Mouse (Mus musculus) hindlimb bud, embryonic 11.5 days (tissue): ENCODE results near the gene Tmem56.

Source experiments
- DNase-seq: peaks from one replicate; pipeline ENCODE4 v3.0.0-alpha.2; 2012; ENCODE audit warnings: low read depth, low spot score; ENCODE audit errors: extremely low spot score

Gene Tmem56

GRCm38 (mm10) chr3:121242111-121242936 is 40.6 kb downstream of the Tmem56 start:
- DNase-seq, result no peak

- no peak for DNase-seq
Measured at GRCm38 (mm10) chr3:121240362-121241040, 42.4 kb downstream of the Tmem56 start.

GRCm38 (mm10) chr3:121239096-121239495 is 43.8 kb downstream of the Tmem56 start:
- DNase-seq, result no peak

- no peak for DNase-seq
Measured at GRCm38 (mm10) chr3:121224763-121225162, 58.1 kb downstream of the Tmem56 start.

GRCm38 (mm10) chr3:121224185-121224584 is 58.7 kb downstream of the Tmem56 start:
- DNase-seq, result no peak

GRCm38 (mm10) chr3:121221987-121222386 is 60.9 kb downstream of the Tmem56 start:
- DNase-seq, result no peak

GRCm38 (mm10) chr3:121217011-121217410 is 65.9 kb downstream of the Tmem56 start:
- no peak for DNase-seq

- no peak for DNase-seq
Measured at GRCm38 (mm10) chr3:121213501-121213900, 69.4 kb downstream of the Tmem56 start.

GRCm38 (mm10) chr3:121212156-121212555 is 70.7 kb downstream of the Tmem56 start:
- DNase-seq, result no peak

- DNase-seq, result no peak
Measured at GRCm38 (mm10) chr3:121208994-121209393, 73.9 kb downstream of the Tmem56 start.

GRCm38 (mm10) chr3:121206202-121206882 is 76.6 kb downstream of the Tmem56 start:
- DNase-seq, result no peak

- DNase-seq, result no peak
Measured at GRCm38 (mm10) chr3:121202638-121203037, 80.3 kb downstream of the Tmem56 start.

GRCm38 (mm10) chr3:121201012-121201747 is 81.7 kb downstream of the Tmem56 start:
- DNase-seq, result no peak

- DNase-seq, result no peak
Measured at GRCm38 (mm10) chr3:121189199-121189598, 93.7 kb downstream of the Tmem56 start.

GRCm38 (mm10) chr3:121187510-121187909 is 95.4 kb downstream of the Tmem56 start:
- no peak for DNase-seq

- no peak for DNase-seq
Measured at GRCm38 (mm10) chr3:121186925-121187324, 96.0 kb downstream of the Tmem56 start.

- no peak for DNase-seq
Measured at GRCm38 (mm10) chr3:121185197-121185596, 97.7 kb downstream of the Tmem56 start.

- DNase-seq, result no peak
Measured at GRCm38 (mm10) chr3:121176011-121176410, 106.9 kb downstream of the Tmem56 start.

- DNase-seq, result no peak
Measured at GRCm38 (mm10) chr3:121174248-121174945, 108.5 kb downstream of the Tmem56 start.

- no peak for DNase-seq
Measured at GRCm38 (mm10) chr3:121172718-121173117, 110.2 kb downstream of the Tmem56 start.
